Mouse (Mus musculus) embryonic facial prominence, embryonic 13.5 days (tissue): ENCODE measurements at regions not wholly inside any gene's neighbourhood (a gene's known extent, or its start where the extent isn't known, plus 50 kb on each side); places are given as distances from the start of the nearest gene placed in this dataset.

Experiments used
- ATAC-seq: fragments of 200-750 bp; cut with Nextera tagmentation; 2 replicates; pipeline ENCODE4 v1.8.0; 2017; ENCODE audit warnings: low read depth; ENCODE audit not compliant: insufficient number of reproducible peaks, insufficient read depth, low FRiP score, low TSS enrichment
- H3K27ac ChIP-seq: fragments of 300-500 bp; sonication (generic); 2 replicates; pipeline ENCODE4 v1.5.1; 2015; ENCODE audit warnings: moderate library complexity, mild to moderate bottlenecking, inconsistent platforms
- H3K27me3 ChIP-seq: fragments of 300-500 bp; sonication (generic); 2 replicates; pipeline ENCODE4 v1.6.1; 2015; ENCODE audit warnings: mild to moderate bottlenecking, inconsistent platforms
- H3K36me3 ChIP-seq: fragments of 300-500 bp; sonication (generic); 2 replicates; pipeline ENCODE4 v1.6.1; 2015; ENCODE audit warnings: mild to moderate bottlenecking, inconsistent platforms
- H3K4me1 ChIP-seq: fragments of 300-500 bp; sonication (generic); 2 replicates; pipeline ENCODE4 v1.6.1; 2015; ENCODE audit warnings: inconsistent platforms
- H3K4me2 ChIP-seq: fragments of 300-500 bp; sonication (generic); 2 replicates; pipeline ENCODE4 v1.6.1; 2015; ENCODE audit warnings: moderate library complexity, mild to moderate bottlenecking, inconsistent platforms
- H3K4me3 ChIP-seq: fragments of 300-500 bp; sonication (generic); 2 replicates; pipeline ENCODE4 v1.5.1; 2015; ENCODE audit warnings: mild to moderate bottlenecking, inconsistent platforms
- H3K9ac ChIP-seq: fragments of 300-500 bp; sonication (generic); 2 replicates; pipeline ENCODE4 v1.6.1; 2015; ENCODE audit warnings: mild to moderate bottlenecking, inconsistent platforms
- H3K9me3 ChIP-seq: fragments of 300-500 bp; sonication (generic); 2 replicates; pipeline ENCODE4 v1.6.1; 2016; ENCODE audit warnings: inconsistent platforms
- WGBS: fragments of 180-500 bp; shearing (Covaris S2); methylation state at CpG from one replicate; pipeline ENCODE4 v1.1.7; 2015; ENCODE audit warnings: mixed read lengths; 5-methylcytosine and 5-hydroxymethylcytosine counted together

DNA sequence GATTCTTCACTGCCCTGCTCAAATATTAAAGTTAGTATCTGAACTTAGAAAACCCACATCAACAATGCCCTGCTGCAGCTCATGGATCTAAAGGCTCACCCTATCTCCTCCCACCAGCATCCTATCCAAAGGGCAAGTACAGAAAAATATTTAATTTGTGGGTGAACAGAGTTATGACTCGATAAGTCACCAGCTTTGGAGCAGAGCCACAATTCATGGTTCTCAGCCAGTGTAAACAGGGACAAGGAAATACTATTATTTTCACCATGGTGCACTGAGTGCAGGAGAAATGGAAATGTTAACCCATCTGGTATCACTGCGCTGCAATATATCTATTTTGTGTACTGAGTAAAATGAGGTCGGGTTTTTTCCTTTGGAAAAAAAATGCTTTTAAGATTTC, 225.8 kb downstream of the Nfkbiz start:
- no peak overlapping the region for H3K4me3 ChIP-seq
- no peak for ATAC-seq
- H3K36me3 ChIP-seq, result no peaks in the 10 kb centered on the region
- H3K9ac ChIP-seq, result no peak overlapping the region
- H3K27me3 ChIP-seq, result no peaks in the 10 kb centered on the region
- H3K4me2 ChIP-seq, result no peak overlapping the region
- H3K27ac ChIP-seq, result no peak overlapping the region
- WGBS, result 82% methylated on average over 3 of the region's 3 CpGs
- no peaks in the 10 kb centered on the region for H3K4me1 ChIP-seq
- H3K9me3 ChIP-seq, result no peaks in the 10 kb centered on the region

DNA sequence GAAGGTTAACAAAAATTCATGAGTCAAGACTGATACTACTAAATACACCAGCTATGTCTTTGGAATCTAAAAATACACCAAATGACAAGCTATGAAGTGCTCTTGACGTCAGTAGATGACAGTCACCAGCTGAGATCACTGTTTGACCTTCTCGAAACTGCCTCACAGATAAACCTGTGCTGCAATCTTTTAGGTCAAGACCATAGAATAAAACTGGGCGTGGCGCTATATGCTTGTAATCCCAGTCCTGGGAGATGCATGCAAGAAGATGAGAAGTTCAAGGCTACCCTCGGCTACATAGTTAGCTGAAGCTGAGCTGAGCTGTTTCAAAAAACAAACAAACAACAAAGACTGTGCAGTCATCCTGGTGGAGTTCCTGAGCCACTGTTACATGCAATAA, 226.7 kb downstream of the Nfkbiz start:
- Histone ChIP-seq H3K9me3 (no peaks in the 10 kb centered on the region), H3K9ac (no peak overlapping the region), H3K4me1 (no peaks in the 10 kb centered on the region), H3K36me3 (no peaks in the 10 kb centered on the region), H3K27me3 (no peaks in the 10 kb centered on the region), H3K27ac (no peak overlapping the region), H3K4me3 (no peak overlapping the region), H3K4me2 (no peak overlapping the region)
- no peak for ATAC-seq
- WGBS, result 85% methylated on average over 5 of the region's 5 CpGs

DNA sequence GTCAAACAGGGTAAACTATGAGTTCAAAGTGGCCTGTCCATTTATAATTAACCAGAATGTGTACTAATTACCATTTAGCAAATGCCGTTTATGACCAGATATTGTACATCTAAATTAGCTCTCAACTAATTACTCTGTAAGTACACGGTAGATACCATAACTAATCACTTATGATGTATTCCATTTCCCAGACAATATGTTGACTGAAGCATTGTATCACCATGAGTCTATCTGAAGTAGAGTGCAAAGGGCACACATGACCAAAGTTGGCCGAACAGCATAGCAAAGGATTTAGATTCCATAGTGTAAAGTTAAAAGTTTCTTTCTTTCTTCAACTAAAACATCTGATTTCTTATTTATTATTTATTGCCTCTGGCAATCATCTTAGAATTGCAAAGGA, 227.5 kb downstream of the Nfkbiz start:
- Histone ChIP-seq H3K9me3 (no peaks in the 10 kb centered on the region), H3K4me2 (no peak overlapping the region), H3K4me1 (no peaks in the 10 kb centered on the region), H3K27ac (no peak overlapping the region), H3K9ac (no peak overlapping the region), H3K4me3 (no peak overlapping the region), H3K27me3 (no peaks in the 10 kb centered on the region), H3K36me3 (no peaks in the 10 kb centered on the region)
- no peak for ATAC-seq
- WGBS, result 87% methylated on average over 3 of the region's 3 CpGs

DNA sequence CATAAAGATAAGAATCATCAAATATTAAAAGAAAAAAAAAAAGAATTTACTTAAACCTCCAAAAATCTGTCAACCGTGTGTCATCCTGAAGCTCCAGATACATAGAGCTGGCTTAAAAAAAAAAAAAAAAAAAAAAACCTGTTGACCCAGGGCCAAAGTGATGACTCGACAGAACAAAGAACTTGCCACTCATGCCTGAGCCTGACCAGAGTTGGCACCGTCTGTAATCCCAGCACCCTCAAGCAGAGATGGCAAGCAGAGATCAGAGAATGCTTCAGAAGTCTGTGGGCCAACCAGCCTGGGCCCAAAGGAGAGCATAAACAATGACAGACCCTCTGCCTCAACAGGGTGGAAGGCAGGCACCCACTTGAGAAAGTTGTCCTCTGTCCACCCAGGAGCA, 230.3 kb downstream of the Nfkbiz start:
- H3K27me3 ChIP-seq, result no peaks in the 10 kb centered on the region
- 76% methylated on average over 3 of the region's 3 CpGs for WGBS
- no peak overlapping the region for H3K4me3 ChIP-seq
- ATAC-seq, result no peak
- no peaks in the 10 kb centered on the region for H3K9me3 ChIP-seq
- H3K27ac ChIP-seq, result no peak overlapping the region
- H3K4me2 ChIP-seq, result no peak overlapping the region
- no peaks in the 10 kb centered on the region for H3K36me3 ChIP-seq
- no peaks in the 10 kb centered on the region for H3K4me1 ChIP-seq
- H3K9ac ChIP-seq, result no peak overlapping the region

DNA sequence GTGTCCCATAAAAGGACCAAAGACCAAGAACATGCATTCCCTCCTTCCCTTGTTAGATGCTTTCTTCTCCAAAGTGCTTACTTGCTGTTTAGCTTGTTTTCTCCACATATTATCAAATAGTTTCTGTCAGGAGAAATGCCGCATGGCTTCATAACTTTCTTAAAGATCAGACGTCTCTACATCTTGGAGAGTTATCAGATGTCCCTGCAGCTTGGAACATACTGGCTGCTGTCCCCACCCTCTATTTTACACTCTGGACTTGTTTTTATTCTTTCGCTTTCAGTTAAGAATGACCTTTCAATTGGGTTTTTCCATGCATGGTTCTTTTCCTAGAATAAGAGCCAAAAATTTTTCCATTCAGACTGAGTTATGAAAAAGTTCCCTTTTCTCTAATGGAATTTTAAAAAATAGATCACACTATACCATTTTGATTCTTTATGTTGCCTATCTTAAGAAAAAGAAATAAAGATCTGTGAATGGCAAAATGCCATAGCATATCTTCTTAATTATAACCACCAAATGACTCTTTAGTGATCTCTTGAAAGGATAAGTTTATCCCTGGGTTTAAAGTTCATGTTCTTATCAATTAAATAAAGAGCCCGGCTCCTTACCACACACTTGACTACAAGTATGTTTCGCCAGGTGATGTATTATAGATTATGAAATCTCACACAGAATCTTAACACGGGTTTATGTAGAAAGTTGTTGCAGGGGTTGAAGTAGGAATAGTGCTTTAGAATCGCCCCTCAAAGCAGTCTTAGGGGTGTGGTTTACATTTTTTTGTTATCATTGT, 232.1 kb downstream of the Nfkbiz start:
- H3K27me3 ChIP-seq, result no peaks in the 10 kb centered on the region
- H3K36me3 ChIP-seq, result no peaks in the 10 kb centered on the region
- ATAC-seq, result no peak
- no peak overlapping the region for H3K4me2 ChIP-seq
- H3K27ac ChIP-seq, result no peak overlapping the region
- 83% methylated on average over 7 of the region's 7 CpGs for WGBS
- H3K4me1 ChIP-seq, result no peaks in the 10 kb centered on the region
- no peak overlapping the region for H3K4me3 ChIP-seq
- H3K9me3 ChIP-seq, result no peaks in the 10 kb centered on the region
- H3K9ac ChIP-seq, result no peak overlapping the region

DNA sequence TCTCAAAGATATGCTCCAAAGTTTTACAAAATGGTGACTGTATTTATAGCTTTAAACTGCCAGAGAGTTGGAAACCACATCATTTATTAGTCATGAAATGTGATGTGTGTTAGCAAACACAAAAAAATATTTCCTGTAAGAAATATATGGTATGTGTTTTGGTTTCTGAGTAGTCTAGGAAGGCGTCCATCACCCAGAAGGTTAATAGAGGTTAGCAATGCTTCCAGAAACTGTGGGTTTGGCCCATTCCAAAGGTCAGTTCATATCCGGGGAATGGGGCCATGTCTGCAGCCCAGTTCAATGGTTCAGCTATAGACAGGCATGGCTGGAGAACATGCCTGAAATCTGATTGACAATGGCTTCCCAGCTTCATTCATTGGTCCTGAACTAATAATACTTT, 235.1 kb downstream of the Nfkbiz start:
- Histone ChIP-seq H3K9ac (no peak overlapping the region), H3K9me3 (no peaks in the 10 kb centered on the region), H3K36me3 (no peaks in the 10 kb centered on the region), H3K4me2 (no peak overlapping the region), H3K27ac (no peak overlapping the region), H3K4me1 (no peaks in the 10 kb centered on the region), H3K4me3 (no peak overlapping the region), H3K27me3 (no peaks in the 10 kb centered on the region)
- whole genome bisulfite sequencing, result 80% methylated on average over 2 of the region's 2 CpGs
- no peak for ATAC-seq

DNA sequence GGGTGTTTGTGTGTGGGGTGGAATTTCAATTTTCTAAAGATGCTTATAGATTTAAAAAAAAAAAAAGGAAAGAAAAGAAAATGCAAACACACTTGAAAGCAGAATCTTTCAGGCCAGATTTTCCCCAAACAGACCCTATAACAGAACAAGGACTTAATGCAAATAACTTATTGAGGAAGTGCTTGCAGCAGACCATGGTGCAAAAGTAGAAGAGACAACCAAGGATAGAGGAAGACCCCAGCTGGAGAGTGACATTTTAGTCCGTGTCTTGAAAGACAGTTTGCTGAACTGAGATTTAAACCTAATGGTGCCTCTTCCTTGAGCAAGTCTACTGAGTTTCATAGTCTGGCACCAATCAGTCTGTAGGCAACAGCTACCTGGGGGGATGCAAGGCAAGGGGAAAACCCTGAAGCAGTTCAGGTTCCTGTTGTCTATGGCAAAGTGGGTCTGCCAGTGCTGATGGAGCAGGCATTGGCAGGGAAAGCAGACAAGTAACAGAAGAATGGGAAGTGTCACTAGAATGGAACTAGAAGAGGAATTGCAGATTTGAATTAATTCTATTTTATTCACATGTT, 249.2 kb downstream of the Nfkbiz start:
- H3K4me2 ChIP-seq, result no peak overlapping the region
- H3K27ac ChIP-seq, result no peak overlapping the region
- H3K27me3 ChIP-seq, result no peaks in the 10 kb centered on the region
- no peak for ATAC-seq
- H3K4me1 ChIP-seq, result no peaks in the 10 kb centered on the region
- H3K4me3 ChIP-seq, result no peak overlapping the region
- WGBS, result 62% methylated on average over 1 of the region's 1 CpGs
- H3K9me3 ChIP-seq, result no peaks in the 10 kb centered on the region
- H3K9ac ChIP-seq, result no peak overlapping the region
- H3K36me3 ChIP-seq, result no peaks in the 10 kb centered on the region

DNA sequence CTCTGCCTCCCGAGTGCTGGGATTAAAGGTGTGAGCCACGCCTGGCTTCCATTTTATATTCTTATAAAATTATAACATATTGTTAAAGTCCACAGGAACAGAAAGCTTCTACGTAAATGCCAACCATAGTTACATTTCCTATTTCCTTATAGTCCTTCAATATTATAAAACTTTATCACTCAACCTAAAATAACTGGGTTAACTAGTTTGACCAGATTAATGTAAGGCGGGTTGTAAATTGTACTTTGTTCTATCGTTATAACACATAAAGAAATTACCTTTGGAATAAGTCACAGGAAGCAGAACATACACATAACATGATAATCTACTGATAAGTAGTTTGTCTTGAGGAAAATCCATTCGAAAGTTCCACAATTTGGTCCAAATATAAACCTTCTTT, 251.6 kb downstream of the Nfkbiz start:
- H3K4me1 ChIP-seq, result no peaks in the 10 kb centered on the region
- no peaks in the 10 kb centered on the region for H3K27me3 ChIP-seq
- H3K4me3 ChIP-seq, result no peak overlapping the region
- H3K27ac ChIP-seq, result no peak overlapping the region
- WGBS, result 87% methylated on average over 6 of the region's 6 CpGs
- no peak for ATAC-seq
- no peak overlapping the region for H3K4me2 ChIP-seq
- no peak overlapping the region for H3K9ac ChIP-seq
- H3K36me3 ChIP-seq, result no peaks in the 10 kb centered on the region
- H3K9me3 ChIP-seq, result no peaks in the 10 kb centered on the region

DNA sequence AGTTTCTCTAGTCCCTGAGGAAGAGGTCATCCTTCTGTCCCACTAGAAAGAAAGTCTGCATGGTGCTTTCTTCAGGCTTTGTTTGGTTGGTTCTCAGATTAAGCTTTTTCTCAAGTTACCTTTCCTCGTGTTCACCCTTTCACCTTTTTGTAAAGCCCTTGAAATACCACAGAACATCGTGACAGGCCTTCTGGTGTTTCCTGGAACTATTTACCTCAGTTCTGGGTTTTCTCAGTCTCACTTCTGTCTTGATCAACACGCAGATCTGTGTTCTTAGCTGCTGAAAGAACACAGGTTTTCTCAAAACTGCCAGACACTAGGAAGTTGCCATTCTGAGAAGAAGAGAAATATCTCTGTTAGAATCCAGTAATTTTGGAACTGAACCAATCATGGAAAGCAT, 255.8 kb downstream of the Nfkbiz start:
- no peak overlapping the region for H3K4me2 ChIP-seq
- no peaks in the 10 kb centered on the region for H3K27me3 ChIP-seq
- no peaks in the 10 kb centered on the region for H3K36me3 ChIP-seq
- H3K4me1 ChIP-seq, result no peaks in the 10 kb centered on the region
- no peak overlapping the region for H3K4me3 ChIP-seq
- ATAC-seq, result no peak
- 51% methylated on average over 3 of the region's 3 CpGs for WGBS
- no peak overlapping the region for H3K27ac ChIP-seq
- no peak overlapping the region for H3K9ac ChIP-seq
- H3K9me3 ChIP-seq, result no peaks in the 10 kb centered on the region

DNA sequence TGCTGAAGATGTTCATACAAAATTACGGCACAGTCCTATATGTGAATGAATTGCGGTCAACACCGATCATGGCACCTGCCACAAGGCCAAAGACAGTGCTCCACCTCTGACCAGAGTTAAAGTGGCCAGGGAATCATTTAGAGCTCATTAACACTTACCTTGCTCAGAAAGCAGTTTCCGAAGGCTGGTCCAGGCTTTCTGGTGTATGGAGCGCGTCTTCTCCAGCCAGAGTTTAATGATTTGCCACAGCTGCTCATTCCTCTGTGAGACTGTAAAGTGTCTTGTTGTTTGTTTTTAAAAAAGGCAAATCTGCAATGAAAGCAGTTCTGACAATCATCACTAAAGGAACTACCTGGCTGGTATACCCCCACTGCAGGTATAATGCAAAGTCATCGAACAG, 256.7 kb downstream of the Nfkbiz start:
- Histone ChIP-seq H3K27me3 (no peaks in the 10 kb centered on the region), H3K9me3 (no peaks in the 10 kb centered on the region), H3K4me3 (no peak overlapping the region), H3K36me3 (no peaks in the 10 kb centered on the region), H3K27ac (no peak overlapping the region), H3K4me1 (no peaks in the 10 kb centered on the region), H3K4me2 (no peak overlapping the region), H3K9ac (no peak overlapping the region)
- 93% methylated on average over 7 of the region's 7 CpGs for WGBS
- ATAC-seq, result no peak

DNA sequence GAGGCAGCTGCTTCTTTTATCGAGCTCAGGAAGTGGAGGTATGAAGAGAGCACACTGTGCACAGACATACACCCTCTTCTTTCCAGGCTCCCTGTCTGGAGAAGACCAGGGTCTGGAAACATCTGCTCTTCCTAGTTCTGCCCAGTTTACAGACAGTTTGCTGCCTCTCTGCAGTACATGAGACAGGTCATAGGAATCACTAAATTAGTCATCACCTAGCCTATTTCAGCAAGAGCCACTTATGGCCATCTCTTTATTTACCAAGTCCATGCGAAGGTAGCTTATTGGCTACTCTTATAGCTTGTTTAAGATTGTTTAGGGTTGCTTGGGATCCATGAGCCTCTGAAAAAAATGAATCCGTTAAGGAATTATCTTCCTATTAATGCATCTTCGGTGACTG, 257.9 kb downstream of the Nfkbiz start:
- Histone ChIP-seq H3K36me3 (no peaks in the 10 kb centered on the region), H3K27me3 (no peaks in the 10 kb centered on the region), H3K4me1 (no peaks in the 10 kb centered on the region), H3K4me2 (no peak overlapping the region), H3K27ac (no peak overlapping the region), H3K9me3 (no peaks in the 10 kb centered on the region), H3K4me3 (no peak overlapping the region), H3K9ac (no peak overlapping the region)
- 85% methylated on average over 4 of the region's 4 CpGs for WGBS
- ATAC-seq, result no peak

DNA sequence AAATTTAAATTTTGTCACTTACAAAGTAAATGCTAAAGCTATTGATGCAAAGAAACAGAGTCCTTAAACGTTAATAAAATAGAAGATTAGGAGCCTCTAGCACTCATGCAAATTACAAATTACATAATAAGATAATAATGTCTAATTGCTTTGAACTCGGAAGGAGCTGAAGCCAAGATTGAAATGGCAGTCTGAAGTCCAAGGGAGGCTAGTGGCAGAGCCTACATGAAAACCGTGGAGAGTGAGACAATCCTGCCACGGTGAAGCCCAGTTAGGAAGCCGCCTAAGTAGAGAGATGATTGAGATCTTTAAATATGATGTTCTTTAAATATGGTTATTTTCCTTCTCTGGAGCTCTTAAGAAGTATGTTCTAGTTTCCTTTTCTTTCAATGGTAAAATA, 260.0 kb downstream of the Nfkbiz start:
- Histone ChIP-seq H3K4me3 (no peak overlapping the region), H3K36me3 (no peaks in the 10 kb centered on the region), H3K4me2 (no peak overlapping the region), H3K9me3 (no peaks in the 10 kb centered on the region), H3K4me1 (no peaks in the 10 kb centered on the region), H3K27me3 (no peaks in the 10 kb centered on the region), H3K27ac (no peak overlapping the region), H3K9ac (no peak overlapping the region)
- ATAC-seq, result no peak
- whole genome bisulfite sequencing, result 67% methylated on average over 5 of the region's 5 CpGs
